Mouse (Mus musculus) lung, postnatal 14 days (tissue): ENCODE measurements at regions not wholly inside any gene's neighbourhood (a gene's known extent, or its start where the extent isn't known, plus 50 kb on each side); places are given as distances from the start of the nearest gene placed in this dataset.
A peak's percentile ranks its signal among the peaks of the same experiment; 100 is the strongest.

Experiments used
- DNase-seq: peaks from one replicate; pipeline ENCODE4 v3.0.0; 2021

GRCm38 (mm10) chr13:69182478-69182877 is 183.1 kb upstream of the Adcy2 start:
- no peak for DNase-seq

GRCm38 (mm10) chr13:69190661-69191060 is 191.3 kb upstream of the Adcy2 start:
- DNase-seq: no peak

DNA sequence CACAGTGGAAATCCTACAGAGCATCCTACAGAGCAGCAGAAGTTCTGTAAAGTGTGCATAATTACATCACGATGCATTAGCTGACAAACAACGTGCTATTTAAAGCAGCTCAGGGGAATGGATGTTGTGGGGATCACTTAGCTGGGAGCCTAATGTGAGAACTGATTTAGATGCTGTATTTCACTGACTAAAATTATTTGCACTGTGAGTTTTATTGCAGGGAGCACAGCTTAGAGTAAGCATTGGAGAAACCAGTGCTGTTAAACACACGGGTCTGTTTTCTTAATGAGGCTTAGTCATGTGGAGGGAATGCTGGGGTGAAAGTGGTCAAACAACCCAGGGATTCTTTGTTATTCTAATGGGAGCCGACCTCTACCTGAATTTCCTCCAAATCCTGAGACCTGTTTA is 197.1 kb upstream of the Adcy2 start:
- DNase-seq: no peak

DNA sequence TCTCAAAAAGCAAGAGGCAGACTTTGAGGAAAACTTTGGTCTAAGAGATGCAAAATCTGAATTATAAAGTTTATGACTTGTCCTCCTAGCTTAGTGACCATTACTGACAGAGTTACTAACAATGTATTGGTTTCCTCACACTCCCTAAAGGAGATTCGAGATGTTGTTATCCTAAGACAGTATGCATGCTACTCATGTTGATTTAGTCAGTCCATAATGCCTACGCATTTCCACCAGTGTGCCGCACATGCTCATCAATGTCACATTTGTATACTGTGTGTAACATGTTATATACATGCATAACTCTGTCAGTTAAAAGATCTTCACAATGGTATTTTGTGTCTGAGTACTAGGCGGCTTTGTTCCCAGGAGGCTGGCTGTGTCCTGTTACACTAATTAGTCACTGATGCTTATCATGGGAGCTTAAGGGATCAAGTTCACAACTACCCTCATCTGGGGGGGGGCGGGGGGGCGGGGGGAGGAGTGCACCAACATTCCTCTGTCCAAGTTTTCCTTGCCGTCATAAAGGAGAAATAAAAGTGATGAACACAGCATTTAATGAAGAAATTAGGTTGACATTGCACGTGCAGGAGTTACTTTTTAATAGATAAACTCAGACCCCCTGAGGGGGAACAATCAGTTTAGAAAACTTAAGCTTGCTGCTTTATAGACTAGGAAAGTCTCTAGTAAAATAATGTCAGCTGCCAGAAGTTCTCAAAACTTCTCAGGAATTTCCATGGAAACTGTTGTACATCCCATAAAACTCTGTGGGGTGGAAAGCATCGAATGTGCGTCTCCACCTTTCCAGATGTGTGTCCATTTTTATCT is 208.6 kb upstream of the Adcy2 start:
- no peak for DNase-seq

DNA sequence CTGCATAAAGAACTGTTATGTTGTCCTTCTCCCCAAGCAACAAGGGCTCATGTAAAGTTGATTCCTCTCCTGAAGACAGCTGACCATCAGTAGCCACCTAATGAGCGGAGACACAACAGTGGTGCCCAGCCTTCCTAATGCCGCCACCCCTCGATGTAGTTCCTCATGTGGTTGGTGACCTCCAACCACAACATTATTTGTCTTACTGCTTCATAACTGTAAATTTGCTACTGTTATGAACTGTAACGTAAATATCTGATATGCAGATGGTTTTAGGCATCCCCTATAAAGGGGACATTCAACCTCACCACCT is 209.2 kb upstream of the Adcy2 start:
- DNase-seq: no peak

- no peak for DNase-seq
These were observed 217.2 kb upstream of the Adcy2 start for GRCm38 (mm10) chr13:69216579-69216978.

GRCm38 (mm10) chr13:69220425-69220824 is 221.1 kb upstream of the Adcy2 start:
- DNase-seq: peak; percentile 4

- no peak for DNase-seq
These were observed 227.2 kb upstream of the Adcy2 start for GRCm38 (mm10) chr13:69226538-69226937.

GRCm38 (mm10) chr13:69230361-69230943 is 231.1 kb upstream of the Adcy2 start:
- DNase-seq: no peak

DNA sequence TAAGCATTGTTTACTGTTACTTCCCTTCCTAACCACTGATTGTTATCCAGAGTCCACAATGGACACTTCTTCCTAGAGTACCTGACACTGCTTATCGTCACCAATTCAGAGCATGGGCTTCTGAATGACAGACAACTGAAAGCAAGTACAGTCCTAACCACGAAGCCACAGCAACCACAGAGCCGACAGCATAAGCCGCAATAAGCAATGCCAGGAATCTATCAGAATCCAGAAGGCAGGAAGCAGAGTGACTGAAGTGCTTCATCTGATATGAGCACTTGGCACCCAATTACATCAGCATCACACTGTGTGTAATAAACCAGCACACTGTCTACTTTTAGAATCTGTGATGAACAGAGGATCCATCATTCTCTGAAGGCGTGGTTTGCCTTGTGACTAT is 237.0 kb upstream of the Adcy2 start:
- no peak for DNase-seq

DNA sequence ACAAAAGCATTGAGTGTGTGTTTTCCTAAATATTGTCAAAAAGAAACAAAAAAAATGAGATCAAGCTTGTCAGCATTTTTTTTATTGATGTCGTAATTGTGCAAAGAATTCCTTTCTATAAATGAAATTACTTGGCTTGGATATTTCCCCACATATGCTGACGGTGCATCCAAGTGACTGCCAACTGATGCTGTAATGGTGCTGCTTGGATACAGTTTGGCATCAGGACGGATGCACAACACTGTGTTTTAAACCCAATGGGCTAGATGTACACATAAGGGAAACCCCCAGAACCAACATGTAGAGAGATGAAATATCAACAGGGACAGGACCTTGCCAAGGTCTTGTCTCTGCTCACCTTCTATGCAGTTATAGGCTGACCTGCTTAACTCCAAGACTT is 238.6 kb upstream of the Adcy2 start:
- DNase-seq: no peak

DNA sequence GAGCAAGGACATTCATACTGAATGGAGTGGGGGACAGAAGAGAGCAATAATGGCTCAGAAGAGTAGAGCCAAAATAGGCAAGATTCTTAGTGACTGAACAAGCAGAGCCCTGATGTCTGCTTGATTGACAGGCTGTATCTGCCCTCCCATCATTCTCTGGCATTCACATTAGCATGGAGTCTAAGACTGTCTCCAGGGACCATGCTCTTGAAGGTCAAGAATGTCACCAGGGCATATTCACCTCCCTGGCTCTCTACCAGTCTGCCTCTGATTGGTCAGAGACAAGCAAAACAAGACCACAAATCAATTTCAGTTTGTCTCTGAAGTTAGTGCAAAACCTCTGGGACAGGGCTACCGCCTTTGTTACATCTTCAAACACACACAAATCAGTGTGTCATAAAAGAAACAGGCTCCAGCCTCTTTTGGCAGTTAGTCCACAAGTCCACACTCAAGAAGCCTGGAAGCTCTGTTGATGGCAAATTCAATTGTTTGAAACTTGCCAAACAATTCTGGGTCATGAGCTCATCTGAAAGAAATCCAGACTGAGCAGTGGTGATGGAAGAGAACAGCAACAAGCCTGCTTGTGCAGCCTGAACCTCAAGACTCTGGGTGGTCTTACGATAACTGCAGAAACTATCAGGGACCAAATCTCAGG is 240.0 kb upstream of the Adcy2 start:
- DNase-seq: peak; percentile 4

GRCm38 (mm10) chr13:69242544-69243296 is 243.4 kb upstream of the Adcy2 start:
- DNase-seq: no peak

- DNase-seq: no peak
These were observed 251.2 kb upstream of the Adcy2 start for GRCm38 (mm10) chr13:69250334-69251129.

DNA sequence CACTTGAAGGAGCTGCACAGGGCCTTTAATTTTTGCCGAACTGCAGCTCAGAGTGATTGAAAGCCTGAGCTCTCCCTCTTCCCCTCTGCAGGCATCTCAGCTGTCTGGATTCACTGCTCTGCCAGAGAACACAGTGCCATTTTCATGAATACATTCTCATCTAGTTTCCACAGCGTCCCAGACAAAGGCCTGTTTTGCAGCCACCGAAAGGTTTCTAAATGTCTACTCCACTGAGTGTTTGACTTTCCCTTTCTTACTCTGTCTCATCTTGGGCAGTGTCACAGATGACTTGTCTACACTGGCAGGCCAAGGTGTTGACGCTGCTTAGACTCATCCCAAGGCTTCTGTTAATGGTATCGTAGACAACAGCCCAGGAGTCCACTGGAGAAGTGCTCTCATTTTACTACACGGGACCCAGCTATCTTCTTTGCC is 251.8 kb upstream of the Adcy2 start:
- no peak for DNase-seq

DNA sequence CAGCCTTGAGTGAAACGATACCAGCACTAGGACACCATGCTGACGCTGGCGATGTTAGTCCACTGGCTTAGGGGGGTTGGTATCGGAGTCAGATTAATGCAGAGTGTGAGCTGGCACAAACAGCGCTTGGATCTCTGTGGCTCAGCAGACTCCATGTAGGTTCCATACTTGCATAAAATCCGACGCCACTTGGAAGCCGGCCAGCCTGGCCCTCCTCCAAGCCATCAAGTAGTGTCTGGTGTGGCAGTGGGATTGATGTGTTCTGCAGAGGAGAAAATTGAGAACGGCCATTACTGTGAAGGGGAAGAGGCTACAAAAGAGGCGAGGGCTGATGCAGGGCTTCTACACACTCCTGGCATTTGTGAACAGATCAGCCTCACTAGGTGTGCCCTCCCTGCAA is 253.0 kb upstream of the Adcy2 start:
- DNase-seq: peak; percentile 5

- no peak for DNase-seq
These were observed 261.1 kb upstream of the Adcy2 start for GRCm38 (mm10) chr13:69260485-69260884.

- DNase-seq: no peak
These were observed 261.6 kb upstream of the Adcy2 start for GRCm38 (mm10) chr13:69260972-69261371.

DNA sequence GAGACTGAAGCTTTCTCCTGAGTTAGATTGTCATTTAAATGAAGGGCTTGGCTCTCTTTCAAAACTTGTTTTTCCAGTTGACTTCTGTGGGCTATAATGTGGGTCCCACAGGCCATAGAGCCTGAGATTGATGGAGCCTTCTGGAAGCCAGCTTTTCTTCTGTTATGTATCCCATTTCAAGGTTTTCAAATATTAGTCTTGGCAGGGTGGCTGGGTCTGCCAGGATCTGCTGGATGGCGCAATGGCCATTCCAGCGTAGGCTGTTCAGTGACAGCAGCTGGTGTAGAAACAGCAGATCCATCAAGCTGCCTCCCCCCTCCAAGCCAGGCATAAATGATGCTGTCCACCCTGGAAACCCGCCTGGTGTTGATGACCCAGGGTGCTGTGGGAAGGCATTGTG is 264.4 kb upstream of the Adcy2 start:
- DNase-seq: peak; percentile 5

- no peak for DNase-seq
These were observed 266.7 kb upstream of the Adcy2 start for GRCm38 (mm10) chr13:69266071-69266470.

- DNase-seq: no peak
These were observed 261.0 kb upstream of the Nsun2 start for GRCm38 (mm10) chr13:69272506-69272905.

DNA sequence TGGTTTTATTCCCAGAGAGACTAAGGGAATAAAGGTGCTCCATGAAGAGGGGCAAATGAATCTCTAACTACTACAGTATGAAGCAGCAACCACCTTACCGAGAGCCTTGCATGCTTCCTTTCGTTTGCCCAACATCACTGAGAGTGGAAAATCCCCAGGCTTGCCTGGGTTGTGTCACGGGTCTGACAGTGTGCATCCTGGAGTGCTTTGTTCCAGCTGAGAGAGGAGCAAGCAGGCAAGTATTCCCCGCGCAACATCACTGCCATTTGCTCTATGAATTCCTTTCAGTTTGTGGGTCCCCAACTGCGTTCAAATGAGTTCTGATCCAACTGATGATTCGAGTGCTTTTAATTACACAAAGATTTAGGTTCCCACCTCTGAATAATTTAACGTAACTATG is 253.9 kb upstream of the Nsun2 start:
- DNase-seq: no peak

DNA sequence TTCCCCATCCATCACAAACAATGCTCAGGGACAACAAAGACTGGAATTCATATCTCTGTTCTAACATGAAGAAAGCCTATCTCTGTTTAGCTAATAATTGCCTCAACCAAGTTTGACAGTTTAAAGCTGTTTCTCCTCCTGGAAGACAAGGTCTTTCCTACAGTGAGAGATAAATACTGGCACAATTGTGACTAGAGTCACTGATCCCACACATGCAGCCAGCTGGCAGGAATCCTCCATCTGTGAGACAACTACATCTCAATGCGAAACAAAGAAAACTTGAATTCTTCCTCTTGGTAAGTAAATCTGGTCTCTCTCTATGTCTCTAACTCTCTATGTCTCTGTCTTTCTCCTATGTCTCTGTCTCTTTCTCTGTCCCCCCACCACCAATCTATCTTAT is 239.1 kb upstream of the Nsun2 start:
- peak; percentile 8 for DNase-seq
